Mouse (Mus musculus) gastrocnemius, postnatal 4 days (tissue): ENCODE results near the gene Klk1b24. TPM values are rescaled to one million over a fixed set of nuclear protein-coding genes. Genes with fewer than 3 reads are reported as not detected.
"Not testable (repeated sequence)": the region's sequence is repeated elsewhere in the genome, so short reads cannot be mapped to it uniquely, and the experiment has no call there.

Experiments used
- DNase-seq, 2 experiments: peaks; one replicate each; pipeline ENCODE4 v3.0.0; 2021 to 2022; ENCODE audit warnings: low spot score in 2 of 2, mixed read lengths in 2 of 2
- long read RNA-seq, 2 experiments: library from polyadenylated mRNA; stranded (forward); transcript quantifications; one replicate each; pipeline ENCODE4 v2.0.0; 2021
- total RNA-seq, 2 experiments: library from RNA; stranded (reverse); gene quantifications; 2 replicates each; pipeline ENCODE4 v1.2.3; 2021

Gene Klk1b24
- total RNA-seq = not detected
- long read RNA-seq, experiment 1 = 0 reads
- long read RNA-seq, experiment 2 = 0 reads

DNA sequence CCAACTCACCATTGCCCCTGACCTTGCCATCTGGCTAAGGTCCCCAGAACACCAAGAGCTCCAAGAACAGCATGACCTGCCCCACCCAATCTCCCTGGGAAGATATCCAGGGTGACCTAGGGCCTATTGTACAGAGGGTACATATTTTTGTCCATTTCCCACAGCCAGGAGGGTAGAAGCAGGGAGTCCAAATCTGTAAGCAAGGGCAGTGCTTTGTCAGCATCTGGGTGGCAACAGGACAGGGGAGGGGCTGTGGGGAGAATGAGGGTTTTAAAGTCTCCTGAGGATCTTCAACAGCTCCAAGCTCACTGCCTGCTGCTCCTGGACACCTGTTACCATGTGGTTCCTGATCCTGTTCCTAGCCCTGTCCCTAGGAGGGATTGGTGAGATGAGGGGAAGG, at the start of gene Klk1b24:
Klk1b24 (plus strand) TSS at position 301 of the 400 bp plus-strand sequence.
- not testable (repeated sequence) for DNase-seq

GRCm38 (mm10) chr7:44179299-44180045, 8.6 kb upstream of the Klk1b24 start:
- no peak for DNase-seq

DNA sequence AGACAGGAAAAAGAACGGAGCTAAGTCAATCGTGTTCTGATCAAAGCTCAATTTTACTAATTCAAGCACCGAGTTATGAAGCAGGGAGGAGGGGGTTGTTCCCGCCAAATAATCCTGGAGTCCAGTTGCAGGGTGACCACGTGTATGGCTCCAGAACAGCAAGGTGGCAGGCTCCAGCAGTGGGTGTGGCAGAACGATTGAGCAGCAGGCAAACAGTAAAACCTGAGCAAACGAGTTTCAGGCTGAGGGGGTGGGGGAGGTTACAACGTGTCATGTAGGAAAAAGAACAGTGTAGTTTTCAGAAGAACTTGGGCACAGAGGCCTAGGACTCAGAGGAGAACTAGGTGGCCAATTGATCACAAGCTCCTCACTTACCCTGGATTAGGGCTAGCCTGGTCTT, 1.5 kb upstream of the Klk1b24 start:
- DNase-seq = not testable (repeated sequence)

GRCm38 (mm10) chr7:44193466-44193865, 5.4 kb downstream of the Klk1b24 start:
- not testable (repeated sequence) for DNase-seq

DNA sequence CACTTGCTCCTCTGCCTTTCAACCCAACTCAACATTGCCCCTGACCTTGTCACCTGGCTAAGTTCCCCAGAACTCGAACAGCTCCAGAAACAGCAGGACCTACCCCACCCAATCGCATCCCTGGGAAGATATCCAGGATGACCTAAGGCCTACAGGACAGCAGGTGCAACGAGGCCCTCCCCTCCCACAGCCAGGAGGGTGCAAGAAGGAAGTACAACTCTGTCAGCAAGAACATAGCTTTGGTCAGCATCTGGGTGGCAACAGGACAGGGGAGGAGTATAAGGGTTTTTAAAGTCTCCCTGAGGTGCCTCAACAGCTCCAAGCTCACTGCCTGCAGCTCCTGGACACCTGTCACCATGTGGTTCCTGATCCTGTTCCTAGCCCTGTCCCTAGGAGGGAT, 9.9 kb downstream of the Klk1b24 start, which contains the start of gene Klk1b3:
Klk1b3 (plus strand) TSS at position 301 of the 400 bp plus-strand sequence.
- DNase-seq = no peak

DNA sequence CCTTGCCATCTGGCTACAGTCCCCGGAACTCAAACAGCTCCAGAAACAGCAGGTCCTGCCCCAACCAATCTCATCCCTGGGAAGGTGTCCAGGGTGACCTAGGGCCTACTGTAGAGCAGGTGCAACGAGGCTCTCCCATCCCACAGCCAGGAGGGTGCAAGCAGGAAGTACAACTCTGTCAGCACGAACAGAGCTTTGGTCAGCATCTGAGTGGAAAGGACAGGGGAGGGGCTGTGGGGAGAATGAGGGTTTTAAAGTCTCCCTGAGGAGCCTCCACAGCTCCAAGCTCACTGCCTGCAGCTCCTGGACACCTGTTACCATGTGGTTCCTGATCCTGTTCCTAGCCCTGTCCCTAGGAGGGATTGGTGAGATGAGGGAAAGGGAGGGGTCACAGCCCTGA, 19.1 kb downstream of the Klk1b24 start, which contains the start of gene Klk1b4:
Klk1b4 (plus strand) TSS at position 301 of the 400 bp plus-strand sequence.
- not testable (repeated sequence) for DNase-seq

GRCm38 (mm10) chr7:44208307-44208706, 20.3 kb downstream of the Klk1b24 start:
- no peak for DNase-seq

DNA sequence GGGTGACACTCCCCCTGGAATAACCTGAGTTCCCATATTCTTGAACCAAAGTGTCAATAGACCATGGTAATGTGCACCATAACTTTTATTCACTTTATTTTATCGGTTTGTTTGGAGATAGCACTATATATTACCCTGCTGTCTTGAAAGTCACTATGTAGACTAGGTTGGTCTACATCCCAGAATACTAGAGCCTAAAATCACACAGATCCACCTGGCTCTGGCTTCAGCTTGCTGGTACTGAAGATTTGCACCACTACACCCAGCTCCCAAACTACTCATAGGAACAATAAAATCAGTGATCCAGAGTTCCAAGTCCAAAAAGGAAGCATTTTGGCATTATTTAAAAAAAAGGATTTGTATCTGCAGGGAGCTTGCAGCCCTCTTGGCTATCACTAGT, 27.6 kb downstream of the Klk1b24 start, which contains the start of gene Klk1b5:
Klk1b5 (plus strand) TSS at position 301 of the 400 bp plus-strand sequence.
- no peak for DNase-seq

DNA sequence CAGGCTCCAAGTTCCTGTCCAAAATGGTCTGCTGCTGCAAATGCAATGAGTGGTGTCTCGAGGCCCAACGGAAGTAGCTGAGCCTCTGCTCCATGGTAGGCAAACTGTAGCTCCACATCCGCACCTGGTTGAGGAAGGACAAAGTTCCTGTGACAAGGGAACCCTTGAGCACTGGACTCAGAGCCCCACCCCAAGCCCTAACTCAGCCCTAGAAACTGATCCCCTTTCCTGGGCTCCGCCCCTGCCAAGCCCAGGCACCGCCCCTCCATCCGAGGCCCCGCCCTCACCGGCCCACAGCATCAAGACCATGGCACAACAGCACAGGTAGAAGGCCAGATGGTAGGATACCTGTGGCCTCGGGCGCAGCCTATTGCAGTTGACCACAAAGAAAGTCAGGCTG, 33.6 kb downstream of the Klk1b24 start:
- not testable (repeated sequence) for DNase-seq

GRCm38 (mm10) chr7:44222335-44222734, 34.3 kb downstream of the Klk1b24 start:
- not testable (repeated sequence) for DNase-seq

- no peak for DNase-seq
Observed at GRCm38 (mm10) chr7:44225076-44225475, 37.0 kb downstream of the Klk1b24 start, which contains the start of gene Klk1. Gene Klk1, plus strand, starts transcription at chr7:44225360.

- no peak for DNase-seq
Observed at GRCm38 (mm10) chr7:44235909-44236308, 47.9 kb downstream of the Klk1b24 start, which contains the start of gene Gm36864. Gene Gm36864, plus strand, starts transcription at chr7:44236177.

DNA sequence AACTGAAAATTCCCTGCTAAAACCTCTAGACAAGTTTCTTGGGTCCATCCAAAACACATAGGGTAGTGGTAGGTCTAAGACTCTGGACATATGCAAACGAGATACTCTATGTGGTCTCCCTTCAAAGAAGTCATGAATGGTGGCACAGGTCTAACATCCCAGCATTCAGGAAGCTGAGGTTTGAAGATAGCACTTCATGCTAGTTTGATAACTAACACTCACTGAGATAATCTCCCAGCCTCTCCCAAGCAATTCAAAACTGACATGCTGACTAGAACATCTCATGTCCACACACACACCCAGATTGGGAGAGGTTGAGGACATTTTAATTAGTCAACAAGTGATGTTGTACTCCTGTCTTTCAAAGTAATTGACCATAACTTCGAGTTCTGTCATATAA, 51.9 kb downstream of the Klk1b24 start:
- DNase-seq = no peak

GRCm38 (mm10) chr7:44240712-44241111, 52.7 kb downstream of the Klk1b24 start:
- no peak for DNase-seq

DNA sequence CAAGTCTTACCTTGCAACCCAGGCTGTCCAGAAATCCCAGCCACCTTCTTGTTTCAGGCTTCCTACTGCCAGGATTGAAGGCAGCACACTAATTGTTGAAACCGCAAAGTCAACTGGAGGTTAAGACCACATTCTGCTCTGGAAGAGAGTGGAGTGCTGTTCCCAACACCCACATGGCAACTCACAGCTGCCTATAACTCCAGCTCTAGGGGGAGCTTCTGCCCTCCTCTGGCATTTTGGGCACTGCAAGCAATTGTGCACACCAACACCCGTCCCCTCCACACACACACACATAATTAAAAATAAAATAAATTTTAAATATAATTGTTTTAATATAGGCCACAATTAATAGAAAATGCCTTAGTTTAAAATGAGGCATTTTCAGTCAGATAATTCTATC, 53.1 kb downstream of the Klk1b24 start:
- no peak for DNase-seq

Other genes starting within 250 kb of the Klk1b24 start
- not detected for gene Klk1b8, start 237.6 kb upstream of the Klk1b24 start, total RNA-seq
- gene Klk1b1, start 221.5 kb upstream of the Klk1b24 start, total RNA-seq = not detected
- gene Klk1b9, start 212.2 kb upstream of the Klk1b24 start, total RNA-seq = not detected
- gene Klk1b11, start 192.4 kb upstream of the Klk1b24 start, total RNA-seq = not detected
- under 1 TPM; 0.39 to 0.62 TPM for gene Klk1b26, start 176.1 kb upstream of the Klk1b24 start, total RNA-seq
- not detected for gene Klk1b27, start 135.9 kb upstream of the Klk1b24 start, total RNA-seq
- not detected for gene Klk1b21, start 85.9 kb upstream of the Klk1b24 start, total RNA-seq
- not detected for gene Klk1b22, start 75.6 kb upstream of the Klk1b24 start, total RNA-seq
- not detected for gene Klk1b16, start 51.5 kb upstream of the Klk1b24 start, total RNA-seq
- gene Klk1b3, start 10.0 kb downstream of the Klk1b24 start, total RNA-seq = not detected
- not detected for gene Klk1b4, start 19.2 kb downstream of the Klk1b24 start, total RNA-seq
- gene Klk1b5, start 27.7 kb downstream of the Klk1b24 start, total RNA-seq = not detected
- gene Klk1, start 37.1 kb downstream of the Klk1b24 start, total RNA-seq = not detected
- not detected for gene Gm36864, start 47.9 kb downstream of the Klk1b24 start, total RNA-seq
- under 1 TPM; 0.26 to 0.32 TPM for gene 1700028J19Rik, start 58.5 kb downstream of the Klk1b24 start, total RNA-seq
- gene 2410002F23Rik, start 58.5 kb downstream of the Klk1b24 start, total RNA-seq = 10 to 100 TPM; 47.7 to 72.0 TPM
- not detected for gene Acp4, start 69.1 kb downstream of the Klk1b24 start, total RNA-seq
- gene Gm15517, start 73.2 kb downstream of the Klk1b24 start, total RNA-seq = not detected
- 1 to 10 TPM; 3.9 to 4.7 TPM for gene Clec11a, start 118.7 kb downstream of the Klk1b24 start, total RNA-seq
- gene Shank1, start 122.0 kb downstream of the Klk1b24 start, total RNA-seq = 1 to 10 TPM; 3.0 to 3.5 TPM
- under 1 TPM; 0.34 to 0.49 TPM for gene Syt3, start 195.9 kb downstream of the Klk1b24 start, total RNA-seq
- gene 1700008O03Rik, start 197.6 kb downstream of the Klk1b24 start, total RNA-seq = not detected
- 1 to 10 TPM; 4.0 to 4.2 TPM for gene Lrrc4b, start 240.8 kb downstream of the Klk1b24 start, total RNA-seq